Mouse (Mus musculus): ENCODE results near the gene Frmd4a. TPM values are rescaled to one million over a fixed set of nuclear protein-coding genes. Genes with fewer than 3 reads are reported as not detected.

Gene Frmd4a
- polyA plus RNA-seq, 1 experiment from 2014 or later = 6.6 TPM

- Histone ChIP-seq H3K4me1 (ENCODE audit: insufficient read depth) (no peaks in the 10 kb centered on the region), H3K36me3 (replicated peaks; ENCODE audit: insufficient read depth, low read length) (no peaks in the 10 kb centered on the region), H3K27me3 (ENCODE audit: insufficient read depth, low read length) (no peaks in the 10 kb centered on the region), H3K9me3 (ENCODE audit: low read length) (no peaks in the 10 kb centered on the region), H3K4me2 (ENCODE audit: low read depth, low read length) (no peak overlapping the region), H3K4me3 (ENCODE audit: low read depth, low read length) (no peak overlapping the region), H3K9ac (replicated peaks) (no peak overlapping the region), H3K27ac (ENCODE audit: low read depth) (no peak overlapping the region)
- DNase-seq (no peak), ATAC-seq (no peak)
- TF ChIP-seq CTCF (IDR thresholded peaks at IDR 0.05; ENCODE audit: low read depth) = no peak
- no peak for TF ChIP-seq EP300 (IDR thresholded peaks at IDR 0.05; ENCODE audit: low read depth)
- WGBS (ENCODE audit: insufficient replicate concordance) = 85% methylated on average over 2 of the region's 2 CpGs
These were observed 469.8 kb downstream of the Frmd4a start for GRCm38 (mm10) chr2:4487280-4487679.

- no peak overlapping the region for H3K27ac ChIP-seq (ENCODE audit: low read depth)
- no peaks in the 10 kb centered on the region for H3K4me1 ChIP-seq (ENCODE audit: insufficient read depth)
- no peak for DNase-seq
- no peak for TF ChIP-seq CTCF (IDR thresholded peaks at IDR 0.05; ENCODE audit: low read depth)
- no peak for TF ChIP-seq EP300 (IDR thresholded peaks at IDR 0.05; ENCODE audit: low read depth)
- no peak overlapping the region for H3K4me2 ChIP-seq (ENCODE audit: low read depth, low read length)
- WGBS (ENCODE audit: insufficient replicate concordance) = 75% methylated on average over 5 of the region's 5 CpGs
- no peaks in the 10 kb centered on the region for H3K27me3 ChIP-seq (ENCODE audit: insufficient read depth, low read length)
- no peak overlapping the region for H3K9ac ChIP-seq (replicated peaks)
- H3K4me3 ChIP-seq (ENCODE audit: low read depth, low read length) = no peak overlapping the region
- no peak for ATAC-seq
- no peaks in the 10 kb centered on the region for H3K36me3 ChIP-seq (replicated peaks; ENCODE audit: insufficient read depth, low read length)
- H3K9me3 ChIP-seq (ENCODE audit: low read length) = no peaks in the 10 kb centered on the region
These were observed 473.3 kb downstream of the Frmd4a start for GRCm38 (mm10) chr2:4490845-4491244.

DNA sequence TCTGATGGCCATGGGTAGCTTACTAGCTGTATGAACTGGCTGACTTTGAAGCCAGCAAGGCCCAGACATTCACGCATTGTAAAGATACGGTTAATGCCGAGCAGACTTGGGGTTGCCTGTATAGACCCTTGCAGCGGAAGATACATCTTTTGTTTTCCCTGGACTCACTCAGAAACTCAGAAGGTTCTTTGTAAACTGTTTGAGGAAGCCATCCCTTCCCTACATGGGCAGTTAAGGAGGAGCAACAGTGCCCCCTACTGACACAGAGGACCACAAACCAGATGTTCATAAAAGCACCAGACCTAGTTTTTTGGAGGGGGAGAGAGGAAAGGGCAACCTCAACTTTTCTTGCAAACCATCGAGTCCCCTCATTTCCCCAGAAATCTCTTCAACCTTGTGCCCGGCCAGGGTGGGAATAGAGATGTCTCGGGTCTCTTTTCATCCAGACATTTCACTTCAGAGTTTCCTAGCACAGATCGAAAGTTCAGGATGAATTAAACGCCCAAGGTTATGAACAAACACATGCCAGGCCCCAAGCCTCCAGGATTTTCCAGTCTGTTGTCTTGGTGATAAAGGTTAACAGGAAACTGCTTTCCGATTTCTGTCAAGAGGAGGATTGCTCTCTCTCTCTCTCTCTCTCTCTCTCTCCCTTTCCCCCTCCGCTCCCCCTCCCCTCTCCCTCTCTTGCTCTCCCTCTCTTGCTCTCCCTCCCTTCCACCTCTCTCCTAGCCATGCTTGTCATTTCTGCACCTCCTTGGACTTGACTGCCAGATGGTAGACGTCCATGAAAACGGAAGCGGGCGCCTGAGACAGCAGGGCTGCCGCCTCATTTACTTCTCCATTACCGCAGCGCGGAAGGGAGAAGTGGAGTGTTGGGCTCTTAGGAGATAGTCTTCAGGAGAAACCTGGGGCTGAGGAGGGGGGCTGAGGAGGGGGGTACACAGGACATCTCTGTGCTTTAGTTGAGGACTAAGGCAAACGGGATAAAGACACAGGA is 475.3 kb downstream of the Frmd4a start:
- DNase-seq (peak; percentile 69), ATAC-seq (no peak)
- no peak overlapping the region for H3K27ac ChIP-seq (ENCODE audit: low read depth)
- H3K4me2 ChIP-seq (ENCODE audit: low read depth, low read length) = peak overlapping the region; percentile 30
- 33% methylated on average over 20 of the region's 20 CpGs for WGBS (ENCODE audit: insufficient replicate concordance)
- no peaks in the 10 kb centered on the region for H3K27me3 ChIP-seq (ENCODE audit: insufficient read depth, low read length)
- H3K36me3 ChIP-seq (replicated peaks; ENCODE audit: insufficient read depth, low read length) = no peaks in the 10 kb centered on the region
- H3K9me3 ChIP-seq (ENCODE audit: low read length) = no peaks in the 10 kb centered on the region
- H3K9ac ChIP-seq (replicated peaks) = no peak overlapping the region
- 0 out of 2 replicates have a peak overlapping the region, but pooled peaks have one; percentile 4 for H3K4me3 ChIP-seq (ENCODE audit: low read depth, low read length)
- H3K4me1 ChIP-seq (ENCODE audit: insufficient read depth) = no peaks in the 10 kb centered on the region
- TF ChIP-seq CTCF (IDR thresholded peaks at IDR 0.05; ENCODE audit: low read depth) (peak; percentile 82), EP300 (IDR thresholded peaks at IDR 0.05; ENCODE audit: low read depth) (no peak)

DNA sequence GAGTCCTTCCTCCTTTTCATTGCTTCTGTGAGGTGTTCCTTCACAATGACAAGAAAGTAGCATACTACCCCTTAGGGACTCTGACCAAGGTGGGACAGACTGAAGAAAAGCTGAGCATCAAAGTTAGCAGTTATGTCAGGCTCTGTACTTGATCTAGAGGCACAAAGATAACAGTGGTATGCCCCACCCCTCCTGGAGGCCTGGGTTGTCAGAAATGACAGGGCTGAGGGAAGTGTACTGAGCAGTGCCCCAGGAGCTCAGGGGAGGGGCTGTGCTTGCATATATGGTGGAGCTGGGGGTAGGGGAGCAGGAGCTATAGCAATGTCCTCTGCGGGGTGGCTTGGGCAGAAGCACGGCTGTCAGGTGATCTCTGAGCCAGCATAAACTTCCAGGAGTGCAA is 477.0 kb downstream of the Frmd4a start:
- WGBS (ENCODE audit: insufficient replicate concordance) = 52% methylated on average over 2 of the region's 2 CpGs
- no peak for TF ChIP-seq EP300 (IDR thresholded peaks at IDR 0.05; ENCODE audit: low read depth)
- no peak for TF ChIP-seq CTCF (IDR thresholded peaks at IDR 0.05; ENCODE audit: low read depth)
- ATAC-seq = no peak
- no peak overlapping the region for H3K4me3 ChIP-seq (ENCODE audit: low read depth, low read length)
- no peak for DNase-seq
- H3K27ac ChIP-seq (ENCODE audit: low read depth) = no peak overlapping the region
- no peak overlapping the region for H3K9ac ChIP-seq (replicated peaks)
- H3K4me1 ChIP-seq (ENCODE audit: insufficient read depth) = no peaks in the 10 kb centered on the region
- no peak overlapping the region for H3K4me2 ChIP-seq (ENCODE audit: low read depth, low read length)
- no peaks in the 10 kb centered on the region for H3K36me3 ChIP-seq (replicated peaks; ENCODE audit: insufficient read depth, low read length)
- no peaks in the 10 kb centered on the region for H3K27me3 ChIP-seq (ENCODE audit: insufficient read depth, low read length)
- H3K9me3 ChIP-seq (ENCODE audit: low read length) = no peaks in the 10 kb centered on the region

DNA sequence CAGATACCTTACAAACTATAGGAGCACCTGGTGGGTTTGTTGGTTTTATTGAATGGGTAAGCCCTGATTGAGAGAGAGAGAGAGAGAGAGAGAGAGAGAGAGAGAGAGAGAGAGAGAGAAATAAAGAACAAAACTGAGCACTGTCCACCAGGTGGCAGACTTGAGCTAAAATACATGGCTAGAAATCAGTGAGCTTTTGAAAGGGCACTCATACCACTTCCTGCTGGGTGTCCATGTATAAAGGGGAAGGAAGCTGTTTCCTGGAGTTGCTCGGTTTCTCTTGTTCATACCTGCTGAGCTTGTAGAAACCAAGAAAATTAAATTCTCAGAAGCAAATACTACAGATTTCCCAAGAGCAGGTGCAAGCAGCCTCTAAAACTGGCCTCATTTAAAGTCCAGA is 481.7 kb downstream of the Frmd4a start:
- ATAC-seq = peak; percentile 69

DNA sequence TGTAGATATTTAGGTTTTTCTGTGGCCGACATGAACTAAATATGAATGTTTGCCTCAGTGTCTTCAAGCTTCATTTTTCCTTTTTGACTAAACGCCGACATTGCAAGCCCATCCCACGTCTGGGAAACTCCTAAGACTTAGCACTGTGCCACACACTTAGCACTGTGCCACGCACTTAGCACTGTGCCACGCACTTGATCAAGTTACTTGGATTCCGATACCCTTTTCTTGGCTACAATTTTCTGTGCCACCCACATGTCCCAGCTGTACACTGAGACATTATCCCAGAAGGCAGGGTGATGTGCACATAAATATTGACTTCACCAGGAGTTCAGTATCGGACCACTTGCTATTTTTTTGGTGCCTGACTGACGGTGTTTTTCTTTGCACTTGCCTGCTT is 482.4 kb downstream of the Frmd4a start:
- TF ChIP-seq CTCF (IDR thresholded peaks at IDR 0.05; ENCODE audit: low read depth) = no peak
- TF ChIP-seq EP300 (IDR thresholded peaks at IDR 0.05; ENCODE audit: low read depth) = no peak
- H3K27me3 ChIP-seq (ENCODE audit: insufficient read depth, low read length) = no peaks in the 10 kb centered on the region
- no peak overlapping the region for H3K4me3 ChIP-seq (ENCODE audit: low read depth, low read length)
- no peak overlapping the region for H3K9ac ChIP-seq (replicated peaks)
- H3K4me1 ChIP-seq (ENCODE audit: insufficient read depth) = peaks cover 16% of the 10 kb centered on the region
- no peak overlapping the region for H3K27ac ChIP-seq (ENCODE audit: low read depth)
- H3K36me3 ChIP-seq (replicated peaks; ENCODE audit: insufficient read depth, low read length) = no peaks in the 10 kb centered on the region
- no peak overlapping the region for H3K4me2 ChIP-seq (ENCODE audit: low read depth, low read length)
- 83% methylated on average over 9 of the region's 9 CpGs for WGBS (ENCODE audit: insufficient replicate concordance)
- no peak for DNase-seq
- H3K9me3 ChIP-seq (ENCODE audit: low read length) = no peaks in the 10 kb centered on the region
- ATAC-seq = no peak

More for the DNA sequence above, 481.7 kb downstream of the Frmd4a start:
- Histone ChIP-seq H3K36me3 (replicated peaks; ENCODE audit: insufficient read depth, low read length) (no peaks in the 10 kb centered on the region), H3K9me3 (ENCODE audit: low read length) (no peaks in the 10 kb centered on the region), H3K27me3 (ENCODE audit: insufficient read depth, low read length) (no peaks in the 10 kb centered on the region), H3K4me2 (ENCODE audit: low read depth, low read length) (no peak overlapping the region), H3K9ac (replicated peaks) (no peak overlapping the region), H3K4me3 (ENCODE audit: low read depth, low read length) (no peak overlapping the region), H3K4me1 (ENCODE audit: insufficient read depth) (peaks cover 16% of the 10 kb centered on the region), H3K27ac (ENCODE audit: low read depth) (no peak overlapping the region)
- TF ChIP-seq EP300 (IDR thresholded peaks at IDR 0.05; ENCODE audit: low read depth) (peak; percentile 16; the same call in 1 of the 2 replicates), CTCF (IDR thresholded peaks at IDR 0.05; ENCODE audit: low read depth) (peak; percentile 83)
- DNase-seq = peak; percentile 81
- WGBS (ENCODE audit: insufficient replicate concordance) = 6% methylated on average over 1 of the region's 1 CpGs

Data from liver, postnatal 0 days (tissue).